Mouse (Mus musculus) myocyte (in vitro differentiated cells): Measurements from ENCODE around the gene Wnt6.

Source experiments
- CEBPB ChIP-seq: IDR thresholded peaks from 2 replicates; pipeline ENCODE4 v1.6.1; 2011; ENCODE audit warnings: mild to moderate bottlenecking, moderate library complexity; ENCODE audit not compliant: poor library complexity, insufficient read depth, severe bottlenecking
- MAX ChIP-seq: IDR thresholded peaks from one replicate; pipeline ENCODE4 v1.6.1; 2011; ENCODE audit warnings: low read depth, mild to moderate bottlenecking, control low read depth
- MYOG ChIP-seq, 3 experiments: IDR thresholded peaks; one replicate each; pipeline ENCODE4 v1.6.1; 2011; ENCODE audit warnings: control low read depth in 2 of 3, low read depth in 2 of 3, mild to moderate bottlenecking in 2 of 3; ENCODE audit not compliant: insufficient read length in 2 of 3, control insufficient read depth in 1 of 3, insufficient read depth in 1 of 3
- POLR2A ChIP-seq: IDR thresholded peaks from one replicate; pipeline ENCODE4 v1.6.1; 2011; ENCODE audit warnings: low read depth, mild to moderate bottlenecking, control low read depth, moderate library complexity; ENCODE audit not compliant: insufficient read length
- POLR2AphosphoS2 ChIP-seq: IDR thresholded peaks from one replicate; pipeline ENCODE4 v1.6.1; 2011; ENCODE audit warnings: low read depth, control low read depth; ENCODE audit not compliant: insufficient read length
- REST ChIP-seq: IDR thresholded peaks from one replicate; pipeline ENCODE4 v1.6.1; 2011; ENCODE audit warnings: mild to moderate bottlenecking, control low read depth, moderate library complexity; ENCODE audit not compliant: insufficient read depth, insufficient read length
- SRF ChIP-seq: IDR thresholded peaks from one replicate; pipeline ENCODE4 v1.6.1; 2011; ENCODE audit warnings: low read depth; ENCODE audit not compliant: control insufficient read depth, insufficient read length
- TCF12 ChIP-seq: IDR thresholded peaks from one replicate; pipeline ENCODE4 v1.6.1; 2011; ENCODE audit warnings: mild to moderate bottlenecking, control low read depth; ENCODE audit not compliant: poor library complexity, insufficient read depth, severe bottlenecking
- TCF3 ChIP-seq: IDR thresholded peaks from one replicate; pipeline ENCODE4 v1.6.1; 2011; ENCODE audit warnings: low read depth, control low read depth; ENCODE audit not compliant: insufficient read length
- USF1 ChIP-seq: IDR thresholded peaks from one replicate; pipeline ENCODE4 v1.6.1; 2011; ENCODE audit warnings: low read depth, mild to moderate bottlenecking, control low read depth, moderate library complexity

DNA sequence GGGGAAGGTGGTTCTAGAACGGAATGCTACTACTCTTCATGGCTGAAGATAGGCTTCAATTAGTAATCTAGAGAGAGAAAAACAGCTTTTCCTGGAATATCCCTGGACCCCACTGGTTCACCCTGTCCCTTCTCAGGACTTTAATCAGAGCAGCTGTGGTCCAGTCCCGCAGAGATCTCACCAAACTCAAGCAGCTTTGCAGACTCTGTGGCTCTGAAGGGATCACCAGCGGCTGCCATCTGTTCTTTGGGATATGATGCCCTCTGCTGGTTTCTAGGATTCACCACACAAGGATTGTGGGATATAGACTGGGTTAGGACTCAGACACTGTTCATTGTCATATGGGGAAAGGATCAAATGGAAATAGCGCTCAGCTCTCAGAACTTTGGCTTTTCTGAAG is 11.9 kb upstream of the Wnt6 start:
- TF ChIP-seq MAX (no peak), POLR2A (no peak), TCF3 (no peak), TCF12 (no peak), USF1 (no peak), MYOG (IDR thresholded peaks at IDR 0.05; ENCODE audit: control insufficient read depth in 1 of 3, insufficient read depth in 1 of 3, insufficient read length in 2 of 3, low read depth in 2 of 3) (no peak), REST (no peak), SRF (no peak), CEBPB (no peak), POLR2AphosphoS2 (no peak)
